Mouse (Mus musculus) adrenal gland, adult 8-10 months (tissue): Measurements from ENCODE around the gene Mnd1. TPM values are rescaled to one million over a fixed set of nuclear protein-coding genes. Genes with fewer than 3 reads are reported as not detected.
A peak's percentile ranks its signal among the peaks of the same experiment; 100 is the strongest.

Experiments used
- DNase-seq: peaks from one replicate; pipeline ENCODE4 v3.0.0; 2022
- total RNA-seq, 4 experiments: library from RNA; stranded (reverse); gene quantifications; 2 replicates each; pipeline ENCODE4 v1.2.4; 2022

Gene Mnd1
- total RNA-seq, 4 experiments from 2014 or later, result 8.0 to 9.1 (median 8.6) TPM

DNA sequence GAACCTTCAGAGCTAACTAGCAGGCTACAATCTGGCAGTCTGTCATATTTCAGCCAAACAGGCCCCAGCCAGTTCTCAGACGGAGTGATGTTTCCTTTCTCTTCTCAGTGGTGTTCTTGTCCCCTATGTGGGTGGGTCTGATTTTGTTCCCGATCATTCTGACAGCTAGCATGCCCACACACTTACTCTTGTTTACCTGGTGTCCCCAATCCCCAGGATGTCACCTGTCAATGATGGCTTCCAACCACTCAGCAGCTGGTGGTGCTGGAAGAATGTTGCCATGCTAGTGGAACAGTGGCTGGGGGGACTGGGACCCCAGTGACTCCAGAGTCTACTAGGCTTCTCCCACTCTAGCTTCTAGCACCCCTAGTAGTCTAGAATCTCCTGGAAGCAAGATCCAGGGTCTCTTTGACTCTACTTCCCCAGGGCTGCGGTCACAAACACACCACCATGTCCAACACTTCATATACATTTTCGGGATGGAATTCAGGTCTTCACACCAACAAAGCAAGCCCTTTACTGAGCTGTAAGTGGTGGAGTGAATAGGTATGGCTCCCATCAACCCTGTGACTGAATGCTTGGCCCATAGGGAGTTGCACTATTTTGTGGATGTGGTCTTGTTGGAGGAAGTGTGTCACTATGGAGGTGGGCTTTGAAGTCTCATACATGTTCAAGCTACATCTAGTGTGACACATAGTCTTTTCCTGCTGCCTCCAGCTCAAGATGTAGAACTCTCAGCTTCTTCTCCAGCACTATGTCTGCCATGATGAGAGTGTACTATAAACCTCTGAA, 2.2 kb upstream of the Mnd1 start:
- no peak for DNase-seq

DNA sequence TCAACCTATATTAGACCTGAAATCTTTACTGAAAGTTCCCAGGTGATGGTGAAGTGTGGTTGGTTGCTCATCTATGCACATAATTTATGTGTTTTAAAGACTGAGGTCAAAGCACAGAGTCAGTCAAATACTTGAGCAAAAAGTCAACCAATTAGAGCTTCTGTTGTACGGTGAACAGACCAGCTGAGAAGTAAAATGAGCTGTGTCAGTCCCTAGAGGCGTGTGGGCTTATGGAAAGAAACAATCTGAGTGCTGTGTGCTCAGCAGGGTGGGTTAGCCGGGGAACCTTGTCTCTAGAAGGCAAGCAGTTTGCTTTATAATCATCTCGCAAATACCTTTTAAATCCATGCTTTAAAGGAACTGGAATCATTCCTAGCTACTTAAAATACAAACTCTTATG, 1.4 kb upstream of the Mnd1 start:
- DNase-seq, result no peak

DNA sequence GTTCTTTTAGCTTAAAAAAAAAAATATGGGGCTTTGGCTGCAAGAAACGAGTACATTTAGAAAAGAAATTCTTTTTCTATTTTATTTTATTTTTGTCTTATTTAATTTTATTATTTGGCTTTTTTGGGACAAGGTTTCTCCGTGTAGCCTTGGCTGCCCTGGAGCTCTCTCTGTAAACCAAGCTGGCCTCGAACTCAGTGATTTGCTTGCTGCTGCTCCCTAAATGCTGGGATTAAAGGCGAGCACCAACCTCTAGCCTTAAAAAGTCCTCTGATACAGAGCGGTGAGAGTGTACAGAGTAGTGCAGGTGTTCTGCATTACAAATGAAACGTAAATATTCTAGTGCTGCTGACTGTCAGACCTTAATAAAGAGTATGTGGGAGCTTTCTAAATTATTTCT, 519 bp upstream of the Mnd1 start:
- DNase-seq, result no peak

DNA sequence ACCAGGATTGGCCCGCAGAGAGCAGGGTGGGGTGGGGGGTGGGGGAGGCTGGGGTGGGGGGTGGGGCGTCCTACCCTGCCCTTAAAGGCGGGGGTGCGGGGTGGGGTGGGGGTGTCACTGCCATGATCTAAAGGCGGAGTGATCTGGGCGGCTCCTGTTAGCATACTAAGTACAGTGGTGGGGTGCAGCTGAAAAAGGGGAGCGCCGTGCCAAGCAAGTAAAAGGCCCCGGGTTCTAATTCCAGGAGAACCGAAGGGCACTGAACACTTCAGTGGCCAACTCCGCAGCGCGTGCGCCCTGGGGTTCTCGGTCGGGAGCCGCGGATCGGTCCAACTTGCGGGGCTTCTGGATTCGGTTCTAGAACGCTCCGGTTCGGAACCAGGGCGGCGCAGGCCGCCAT, 440 bp downstream of the Mnd1 start:
- DNase-seq, result no peak

DNA sequence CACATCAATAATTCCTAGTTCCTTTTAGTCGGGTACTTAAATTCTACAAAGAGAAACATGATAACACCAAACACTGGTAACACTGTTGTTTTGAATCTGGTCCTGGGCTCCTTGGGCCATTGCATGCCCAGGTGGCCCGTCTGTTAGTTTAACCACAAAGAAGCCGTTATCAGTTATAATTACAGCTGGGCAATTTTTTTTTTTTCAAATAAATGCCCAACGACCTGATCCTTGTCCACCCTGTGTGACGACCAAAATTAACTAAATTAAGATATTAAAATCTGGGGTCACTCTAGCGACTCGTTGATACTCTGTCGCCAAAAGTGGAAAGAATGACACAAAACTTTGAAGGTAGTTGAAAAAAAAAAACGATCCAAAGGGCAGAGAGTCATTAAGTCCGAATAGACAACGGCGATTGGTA, 855 bp downstream of the Mnd1 start:
- no peak for DNase-seq

DNA sequence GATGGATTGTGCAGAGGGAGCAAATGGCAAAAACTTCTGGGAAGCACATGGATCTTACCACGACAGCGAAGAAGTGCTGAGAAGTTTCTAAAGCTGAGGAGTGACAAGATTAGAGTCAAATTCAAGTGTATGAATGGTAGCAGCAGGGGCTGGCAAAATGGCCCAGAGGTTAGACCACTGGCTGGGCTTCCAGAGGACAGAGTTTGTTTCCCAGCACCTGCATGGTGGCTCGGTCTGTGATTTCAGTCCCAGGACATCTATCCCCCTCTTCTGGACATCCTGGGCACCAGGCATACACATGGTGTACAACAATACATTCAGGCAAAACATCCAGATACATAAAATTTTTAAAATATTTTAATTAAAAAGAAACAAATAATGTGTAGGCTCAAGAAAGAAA, 5.8 kb downstream of the Mnd1 start:
- no peak for DNase-seq

DNA sequence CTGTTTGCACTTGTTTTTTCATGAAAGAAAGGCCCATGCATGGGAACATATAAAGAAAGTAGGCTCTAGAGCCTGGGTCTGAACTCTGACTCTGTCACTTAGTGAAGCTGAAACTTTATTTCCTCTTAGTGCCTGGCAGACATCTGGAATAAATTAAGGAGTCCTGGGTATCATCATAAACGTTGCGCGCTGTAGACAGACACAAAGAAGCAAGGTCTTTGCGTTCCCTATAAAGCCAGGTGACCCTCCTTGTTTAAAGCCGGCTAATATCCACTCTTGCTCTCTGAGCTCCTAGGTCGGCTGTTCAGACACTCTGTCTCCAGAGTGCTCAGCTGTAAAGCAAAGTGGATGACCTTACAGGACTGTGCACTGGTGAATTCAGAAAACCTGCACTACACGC, 14.6 kb downstream of the Mnd1 start:
- no peak for DNase-seq

DNA sequence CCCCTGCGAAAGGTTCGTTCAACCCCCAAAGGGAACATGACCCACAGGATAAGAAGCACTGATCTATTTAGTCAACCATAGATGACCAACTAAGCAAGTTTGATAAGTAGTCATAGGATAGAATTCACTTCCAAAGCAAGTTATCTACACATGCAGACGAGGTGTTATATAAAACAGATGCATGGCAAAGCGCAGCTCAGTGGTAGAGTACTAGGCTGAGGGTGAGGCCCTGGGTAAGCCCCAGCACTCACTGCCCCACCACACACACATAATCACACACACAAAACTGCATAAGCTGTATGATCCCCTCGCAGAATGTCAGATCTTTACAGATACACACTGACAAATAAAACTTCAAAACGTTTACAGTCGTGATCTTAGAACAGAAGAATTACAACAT, 19.1 kb downstream of the Mnd1 start:
- no peak for DNase-seq

DNA sequence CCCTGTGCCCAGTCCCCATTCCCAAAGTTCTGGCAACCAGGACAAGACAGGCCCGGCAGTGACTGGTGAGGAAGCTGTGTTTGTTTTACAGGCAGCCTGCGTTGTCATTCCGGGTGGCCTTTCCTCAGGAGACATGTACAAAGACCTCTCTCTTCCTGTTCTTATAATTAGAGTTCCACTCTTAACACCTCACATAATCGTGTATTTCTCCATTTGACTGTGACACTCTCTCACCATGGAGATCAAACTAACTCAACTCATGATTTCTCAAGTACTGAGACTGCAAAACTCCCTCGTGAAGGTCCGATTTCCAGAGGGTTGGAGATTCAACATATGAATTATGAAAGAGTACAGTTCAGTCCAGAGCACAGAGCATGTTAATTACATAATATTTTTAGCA, 19.7 kb downstream of the Mnd1 start:
- no peak for DNase-seq

DNA sequence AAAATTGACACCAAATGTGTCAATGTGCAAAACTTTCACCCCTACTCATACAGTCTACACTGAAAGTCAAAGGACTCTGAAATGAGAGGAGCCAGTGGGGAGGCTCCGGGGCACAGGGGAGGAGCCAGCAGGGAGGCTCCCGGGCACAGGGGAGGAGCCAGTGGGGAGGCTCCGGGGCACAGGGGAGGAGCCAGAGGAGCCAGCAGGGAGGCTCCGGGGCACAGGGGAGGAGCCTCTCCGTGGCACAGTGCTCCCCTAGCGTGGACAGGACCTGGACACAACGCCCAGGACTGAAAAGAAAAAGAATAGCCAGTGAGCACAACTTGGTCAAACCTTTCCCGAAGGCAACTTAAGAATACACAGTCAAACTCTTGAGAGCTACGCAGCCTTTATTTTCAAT, 20.2 kb downstream of the Mnd1 start:
- peak; percentile 27 for DNase-seq

DNA sequence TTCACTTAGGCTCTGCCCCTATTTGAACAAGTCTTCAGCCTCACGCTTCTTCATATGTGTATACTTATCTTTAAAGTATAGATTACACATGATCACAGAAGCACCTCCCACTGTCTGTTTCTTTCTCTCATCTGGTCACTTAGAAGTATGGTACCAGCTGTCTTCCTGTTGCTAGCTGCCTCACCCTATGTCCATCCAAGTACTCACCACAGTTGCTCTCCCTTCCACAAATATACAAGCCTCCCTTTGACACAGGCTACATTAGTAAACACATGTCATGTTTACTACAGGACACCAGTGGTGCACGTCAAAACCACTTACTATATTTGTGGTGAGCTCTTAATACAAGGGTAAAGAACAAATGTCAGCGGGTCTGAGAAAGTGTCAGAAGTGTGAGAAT, 24.2 kb downstream of the Mnd1 start:
- DNase-seq, result no peak

DNA sequence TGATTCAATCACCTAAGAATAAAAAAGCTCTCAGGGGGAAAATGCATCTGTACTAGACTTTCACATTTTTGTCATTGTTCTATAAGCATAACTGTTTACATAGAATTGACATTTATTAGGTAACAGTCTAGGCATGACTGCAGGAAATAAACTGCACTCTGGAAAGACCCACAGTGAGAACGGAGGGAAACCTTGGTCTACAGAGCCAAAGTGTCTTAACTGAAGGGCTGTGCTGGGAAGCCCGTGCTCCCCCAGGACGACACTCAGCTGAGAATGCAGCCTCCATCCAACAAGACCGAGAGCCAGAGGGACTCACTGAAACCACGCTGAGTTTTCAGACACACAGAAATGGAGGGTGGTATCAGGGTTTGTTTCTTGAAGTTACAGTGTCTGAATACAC, 24.8 kb downstream of the Mnd1 start:
- no peak for DNase-seq

DNA sequence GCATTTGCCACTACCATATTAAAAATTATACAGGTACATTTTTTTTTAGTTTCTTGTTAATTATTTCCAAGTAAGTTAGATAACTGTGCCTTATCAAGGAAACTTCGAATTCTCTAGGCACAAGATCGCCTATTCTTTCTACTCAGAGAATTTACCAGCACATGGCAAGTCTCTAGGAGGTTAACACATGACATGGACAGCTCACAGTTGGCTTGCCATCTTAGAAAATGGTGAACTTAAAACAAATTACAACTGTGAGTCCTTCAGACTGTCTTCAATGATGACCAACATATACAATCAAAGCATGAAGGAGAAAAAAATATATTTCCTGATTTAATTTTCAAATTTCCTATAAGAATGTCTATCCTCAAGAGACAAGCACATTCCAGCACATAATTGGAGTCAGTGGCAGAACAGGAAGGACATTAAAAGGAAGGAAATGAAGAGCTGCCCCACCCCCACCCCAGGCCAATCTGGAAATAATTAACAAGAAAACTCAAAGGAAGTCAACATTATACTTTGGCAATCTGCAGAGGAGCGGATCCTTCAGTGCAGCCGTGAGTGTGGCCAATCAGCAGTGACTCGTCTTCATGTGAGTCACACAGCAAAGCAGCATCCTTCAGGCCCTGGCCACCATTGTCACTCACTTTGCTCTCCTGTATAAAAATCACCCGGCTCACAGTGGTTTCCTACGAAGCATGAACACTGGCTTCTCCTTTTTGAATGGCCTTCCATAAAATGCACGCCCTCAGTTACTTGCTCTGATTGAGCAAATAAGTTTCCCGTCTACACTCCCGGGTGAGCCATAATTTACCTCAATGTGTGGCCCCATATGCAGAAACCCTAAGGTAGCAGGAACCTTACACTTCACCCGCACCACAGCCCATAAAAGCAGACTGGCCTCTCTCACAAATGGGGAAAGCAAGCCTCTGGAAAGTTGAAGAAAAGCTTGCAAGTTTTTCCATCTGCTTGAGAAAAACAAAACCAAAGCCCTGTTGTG, 26.4 kb downstream of the Mnd1 start:
- no peak for DNase-seq

DNA sequence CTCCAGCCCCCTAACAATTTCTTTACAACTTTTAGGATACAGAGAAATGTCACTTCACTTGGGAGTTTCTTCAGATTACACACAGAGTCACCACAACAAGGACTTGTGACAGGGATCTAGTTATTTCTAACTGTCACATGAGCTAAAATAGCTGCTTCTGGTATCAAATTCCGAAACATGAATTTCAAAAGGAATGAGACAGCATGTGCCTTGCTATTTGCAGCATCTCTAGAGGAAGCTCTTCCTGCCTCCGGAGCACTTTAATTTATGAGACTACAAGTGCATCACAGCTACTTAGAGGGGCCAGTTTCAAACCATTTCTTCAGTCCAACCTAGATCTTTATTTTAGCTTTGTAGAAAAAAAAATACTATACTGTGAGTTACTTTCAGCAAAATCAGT, 28.2 kb downstream of the Mnd1 start:
- DNase-seq, result no peak

DNA sequence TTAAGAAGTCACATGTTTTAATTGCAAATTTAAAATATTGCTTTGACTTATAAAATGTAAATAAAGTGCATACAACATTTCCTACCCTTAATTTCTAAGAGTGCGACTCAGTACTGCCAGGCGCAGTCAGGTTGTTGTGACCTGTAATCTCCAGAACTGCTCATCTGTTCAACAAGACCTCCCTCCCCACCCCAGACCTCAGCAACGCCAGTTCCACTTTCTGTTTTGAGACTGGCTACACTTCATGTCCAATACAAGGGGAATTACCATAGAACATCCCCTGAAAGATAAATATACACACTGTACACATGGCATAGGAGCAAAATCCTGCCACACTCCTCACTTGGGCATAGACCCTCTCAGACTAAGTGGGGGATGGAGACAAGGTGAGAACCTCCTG, 28.9 kb downstream of the Mnd1 start:
- no peak for DNase-seq

DNA sequence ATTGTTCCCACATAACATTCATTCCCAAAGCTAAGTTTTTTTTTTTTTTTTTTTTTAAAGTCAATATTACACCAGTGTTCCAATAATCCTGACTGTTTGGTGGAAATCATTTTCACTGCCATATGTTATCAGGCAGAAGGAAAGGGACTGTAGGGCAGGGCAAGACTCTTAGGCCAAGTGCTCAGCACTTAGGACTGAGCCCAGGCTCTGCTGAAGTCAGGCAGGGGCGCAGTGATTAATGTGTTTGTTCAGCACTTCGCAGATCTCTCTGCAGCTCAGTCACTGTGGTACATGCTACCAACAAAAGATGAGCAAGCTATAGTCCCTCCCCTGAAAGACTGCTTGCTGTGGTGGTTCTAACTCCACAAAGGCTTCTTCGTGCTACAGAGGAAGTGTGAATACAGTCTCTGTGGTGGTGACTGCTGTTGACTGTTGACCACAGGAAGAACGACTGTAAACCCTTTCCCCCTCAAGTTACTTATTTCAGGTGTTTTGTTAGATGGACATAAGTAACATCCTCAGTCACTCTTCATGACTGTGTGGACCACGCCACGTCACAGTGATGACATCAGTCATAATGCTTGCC, 29.8 kb downstream of the Mnd1 start:
- no peak for DNase-seq

DNA sequence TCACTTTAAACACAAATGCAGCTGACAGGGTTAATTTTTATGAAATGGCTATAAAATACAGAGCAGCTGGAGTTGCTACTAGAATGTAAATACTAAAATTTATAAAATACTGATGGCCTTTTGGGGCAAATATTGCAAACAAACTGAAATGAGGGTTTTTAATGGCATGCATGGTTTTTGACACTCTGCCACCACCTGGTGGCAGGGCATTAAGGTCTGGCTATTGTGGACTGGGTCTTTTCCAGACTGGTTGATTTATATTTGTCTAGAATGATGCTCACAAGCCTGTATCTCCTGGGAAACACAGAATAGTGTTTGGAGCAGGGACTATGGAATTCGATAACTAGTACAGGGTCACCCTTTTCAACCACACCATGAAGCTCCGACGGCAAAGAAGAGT, 32.1 kb downstream of the Mnd1 start:
- DNase-seq, result no peak

DNA sequence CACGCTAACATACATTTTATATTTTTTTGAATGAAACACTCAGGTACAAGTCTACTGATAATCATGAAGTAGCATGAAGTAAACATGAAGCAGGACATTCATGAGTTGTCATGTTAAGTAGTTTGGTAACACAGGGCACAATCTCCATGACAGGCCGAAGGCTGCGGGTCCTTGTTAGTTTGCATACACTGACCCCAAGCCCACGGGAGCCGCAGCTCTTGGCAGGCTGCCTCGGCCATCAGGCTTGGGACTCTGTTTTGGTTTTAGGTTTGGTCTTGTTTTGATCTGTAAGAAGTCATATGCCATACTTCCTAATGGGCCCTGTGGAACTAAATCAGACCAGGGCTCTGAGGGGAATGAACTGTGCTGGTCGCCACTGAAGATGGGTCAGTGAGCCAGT, 36.9 kb downstream of the Mnd1 start:
- DNase-seq, result no peak

DNA sequence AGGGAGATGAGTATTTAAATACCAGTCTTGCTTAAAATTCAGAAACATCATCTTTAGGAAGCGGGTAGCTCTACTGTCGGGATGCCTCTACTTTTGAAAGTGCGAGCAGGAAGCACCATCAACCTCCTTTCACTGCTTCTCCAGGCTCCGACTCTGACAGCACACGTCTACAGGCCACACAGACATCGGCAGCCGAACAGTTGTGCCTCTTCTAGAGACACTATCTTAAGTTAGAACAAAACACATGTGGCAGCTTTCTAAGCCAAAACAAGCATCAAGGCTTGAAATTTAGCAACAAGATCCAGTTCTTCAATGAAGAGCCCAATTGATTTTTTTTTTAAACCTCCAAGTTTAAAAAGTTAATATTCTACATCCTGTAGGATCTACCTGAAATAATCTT, 37.4 kb downstream of the Mnd1 start:
- no peak for DNase-seq

DNA sequence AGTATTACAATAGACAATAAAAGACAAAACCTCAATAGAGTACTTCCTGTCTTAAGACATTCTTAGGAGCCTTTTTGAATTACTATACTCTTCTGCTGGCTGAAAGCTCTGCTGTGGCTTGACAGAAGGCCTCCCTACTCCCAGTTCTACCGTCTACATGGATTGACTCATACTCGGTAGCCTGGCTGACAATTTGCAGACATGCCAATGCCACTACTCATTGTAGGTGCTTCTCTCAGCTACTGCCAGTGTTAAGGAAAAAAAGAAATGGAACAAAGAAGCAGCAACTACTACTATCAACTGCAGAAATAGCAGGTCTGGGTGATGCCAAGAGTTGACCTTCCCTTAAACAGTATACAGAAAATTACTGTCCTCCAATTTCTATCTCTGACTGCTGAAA, 47.0 kb downstream of the Mnd1 start:
- no peak for DNase-seq

DNA sequence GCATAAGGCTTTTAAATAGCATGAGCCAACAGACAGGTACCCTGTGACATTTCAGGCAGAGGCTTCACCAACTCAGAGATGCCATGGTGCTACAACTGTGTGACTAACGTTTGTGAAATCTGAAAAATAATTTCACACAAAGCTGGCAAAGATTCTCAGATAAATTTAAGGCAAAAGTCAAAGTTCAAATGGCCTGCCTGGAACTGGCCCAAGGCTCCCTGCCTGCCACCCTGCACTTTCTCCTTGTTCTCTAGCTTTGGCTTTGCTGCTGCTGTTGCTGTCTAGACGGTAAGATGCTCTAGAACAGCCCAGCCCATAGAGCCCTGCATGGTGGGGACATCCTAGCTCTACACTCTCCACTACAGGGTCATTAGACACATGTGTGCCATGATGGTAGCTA, 49.5 kb downstream of the Mnd1 start:
- no peak for DNase-seq

DNA sequence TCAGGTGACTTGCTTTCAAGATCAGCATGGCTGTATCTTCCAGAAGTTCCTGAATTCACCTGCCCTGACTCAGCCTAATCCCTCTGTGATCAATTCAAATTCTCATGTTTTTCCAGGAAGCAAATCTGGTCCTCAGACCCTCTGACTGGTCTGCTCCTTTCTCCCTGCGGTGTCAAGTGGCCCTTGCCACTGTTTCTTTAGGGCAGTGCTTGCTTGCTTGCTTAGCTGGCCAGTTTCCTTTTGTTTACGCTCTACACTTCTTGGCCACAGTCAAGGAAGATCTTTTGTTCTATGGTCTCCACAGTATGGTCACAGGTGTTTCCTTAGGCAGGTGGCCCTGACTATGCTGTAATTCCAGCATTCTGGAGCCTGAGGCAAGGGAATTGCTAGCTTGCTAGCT, 52.0 kb downstream of the Mnd1 start:
- DNase-seq, result no peak

DNA sequence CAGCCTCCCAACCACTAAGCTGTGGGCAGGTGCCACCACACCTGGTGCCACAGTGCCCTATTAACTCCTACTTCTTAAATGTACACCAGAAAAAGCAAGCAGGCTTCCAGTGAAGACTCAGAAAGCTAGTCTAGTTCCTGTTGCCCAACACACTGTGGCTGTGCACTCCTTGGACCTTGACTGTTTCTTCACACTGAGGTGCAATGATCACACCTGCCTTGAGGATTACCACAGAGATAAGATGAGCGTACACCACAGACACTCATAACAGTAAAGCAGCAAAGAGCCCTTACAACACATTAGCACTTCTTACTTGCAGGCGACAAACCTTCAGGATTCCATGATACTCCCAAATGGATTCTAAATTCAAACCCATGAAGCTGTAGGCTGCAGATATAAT, 62.7 kb downstream of the Mnd1 start:
- DNase-seq, result no peak
